Mouse (Mus musculus): ENCODE results near the gene Tnxb.

Tnxb gene

DNA sequence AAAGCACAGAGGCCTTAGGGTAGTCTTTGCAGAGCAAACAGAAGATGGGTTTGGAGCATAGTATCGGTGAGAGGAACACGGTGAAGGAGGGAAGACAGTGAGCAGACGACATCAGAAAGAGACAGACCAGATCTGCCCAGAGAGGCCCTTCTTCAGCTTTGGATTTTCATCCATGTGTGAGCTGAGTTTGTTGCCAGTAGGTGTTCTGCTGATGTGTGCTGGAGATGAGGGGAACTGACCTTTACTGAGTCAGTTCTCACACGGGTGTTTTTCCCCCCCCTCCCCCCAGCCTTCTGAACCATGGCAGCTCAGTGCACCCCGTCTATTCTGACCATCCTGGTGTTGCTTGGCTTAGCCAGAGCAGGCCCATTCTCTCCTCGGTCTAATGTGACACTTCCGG is at the start of gene Tnxb:
Gene Tnxb (plus strand): TSS at position 301 of the 400 bp plus-strand sequence.
- WGBS: 73% methylated on average over 7 of the region's 7 CpGs

DNA sequence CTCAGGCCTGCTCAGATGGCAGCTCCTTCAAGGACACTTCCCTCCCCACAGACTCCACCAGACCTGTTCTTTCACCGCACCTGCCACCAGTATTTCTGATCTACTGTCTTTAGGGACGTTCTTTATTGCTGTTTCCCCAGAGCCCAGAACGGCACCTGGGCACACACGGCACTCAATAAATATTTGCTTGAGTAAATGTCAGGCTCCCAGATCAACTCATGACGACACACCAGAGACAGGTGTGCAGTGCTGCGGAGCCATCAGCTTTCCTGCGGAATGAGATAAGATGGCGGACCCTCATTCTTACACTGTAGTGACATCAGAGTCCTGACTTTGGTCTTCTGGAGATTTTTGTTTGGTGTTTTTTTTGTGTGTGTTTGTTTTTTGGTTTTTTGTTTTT is 49.3 kb upstream of the Tnxb start:
- 93% methylated on average over 8 of the region's 8 CpGs for WGBS

DNA sequence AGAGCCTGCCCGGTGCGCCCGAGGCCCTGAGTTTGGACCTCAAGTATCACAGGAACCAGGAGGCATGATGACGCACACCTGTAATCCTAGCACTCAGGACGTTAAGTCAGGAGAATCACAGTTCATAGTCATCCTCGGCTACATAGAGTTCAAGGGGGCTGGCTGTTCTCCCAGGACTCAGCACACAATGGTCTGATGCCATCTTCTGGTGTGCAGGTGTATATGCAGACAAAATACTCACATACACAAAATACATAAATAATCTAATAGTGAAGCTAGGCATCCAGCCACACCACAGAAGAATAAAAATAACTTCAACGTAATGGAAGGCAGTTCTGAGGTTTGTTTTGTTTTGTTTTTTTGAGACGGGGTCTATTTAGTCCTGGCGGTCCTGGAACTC is 47.2 kb upstream of the Tnxb start:
- 80% methylated on average over 9 of the region's 9 CpGs for WGBS

DNA sequence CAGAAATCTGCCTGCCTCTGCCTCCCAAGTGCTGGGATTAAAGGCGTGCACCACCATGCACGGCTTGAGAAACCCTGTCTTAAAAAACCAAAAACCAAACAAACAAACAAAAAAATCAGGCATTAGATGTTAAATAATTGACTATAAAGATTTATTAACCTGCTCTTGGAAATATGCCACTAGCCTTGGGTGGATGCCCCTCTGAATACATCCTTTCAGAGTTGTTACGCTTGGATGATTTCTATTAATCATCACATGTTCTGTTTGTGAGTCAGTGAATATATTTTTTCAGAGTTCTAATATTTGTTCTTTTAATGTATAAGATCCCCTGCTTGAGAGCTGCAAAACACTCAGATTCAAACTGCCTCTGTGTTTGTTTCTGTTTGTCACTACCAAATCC is 45.4 kb upstream of the Tnxb start:
- WGBS: 91% methylated on average over 3 of the region's 3 CpGs

DNA sequence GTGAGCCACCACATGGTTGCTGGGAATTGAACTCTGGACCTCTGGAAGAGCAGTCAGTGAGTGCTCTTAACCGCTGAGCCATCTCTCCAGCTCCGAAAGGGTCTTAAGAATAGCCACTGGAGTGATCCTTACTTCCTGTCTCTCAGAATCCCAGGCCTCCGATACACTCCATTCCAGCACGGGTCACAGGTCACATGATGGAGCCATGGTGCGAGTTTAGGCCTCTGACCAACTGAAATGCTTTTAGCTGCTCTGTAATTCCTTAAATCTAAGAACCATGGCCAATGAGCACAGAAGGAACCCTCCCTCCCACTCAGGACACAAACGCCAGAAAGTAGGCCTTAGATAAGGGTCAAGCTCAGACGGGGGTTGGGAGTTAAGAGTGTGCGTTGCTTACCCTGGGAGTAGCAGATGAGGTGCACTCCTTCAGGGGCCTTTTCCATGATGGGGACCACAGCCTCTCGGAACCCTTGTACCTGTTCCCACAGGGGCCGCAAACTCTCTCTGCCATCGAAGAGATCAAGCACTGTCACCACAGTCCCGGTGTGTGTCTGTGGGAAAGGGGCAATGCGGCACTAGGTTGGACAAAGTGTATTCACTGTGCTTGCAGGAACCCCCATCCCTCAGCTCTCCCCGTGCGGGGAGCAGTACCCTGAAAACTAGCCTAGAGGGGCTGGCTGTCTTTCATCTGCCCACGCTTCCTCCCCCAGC is 44.1 kb upstream of the Tnxb start:
- WGBS: 43% methylated on average over 16 of the region's 16 CpGs

DNA sequence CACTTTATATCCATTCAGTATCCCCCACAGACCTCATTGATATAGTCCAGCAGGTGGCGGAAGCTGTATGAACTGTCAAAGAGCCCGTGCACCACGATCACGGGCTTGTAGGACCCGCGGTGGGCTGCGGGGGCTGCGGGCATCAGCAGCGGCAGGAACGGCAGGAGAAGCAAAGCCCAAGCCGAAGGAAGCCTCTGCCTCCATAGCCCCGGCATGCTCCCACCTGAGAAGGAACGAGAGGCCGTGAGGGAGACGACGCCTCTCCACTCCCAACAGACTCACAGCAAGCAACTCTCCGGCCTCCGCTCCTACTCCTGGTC is 43.6 kb upstream of the Tnxb start:
- WGBS: 1% methylated on average over 18 of the region's 18 CpGs

DNA sequence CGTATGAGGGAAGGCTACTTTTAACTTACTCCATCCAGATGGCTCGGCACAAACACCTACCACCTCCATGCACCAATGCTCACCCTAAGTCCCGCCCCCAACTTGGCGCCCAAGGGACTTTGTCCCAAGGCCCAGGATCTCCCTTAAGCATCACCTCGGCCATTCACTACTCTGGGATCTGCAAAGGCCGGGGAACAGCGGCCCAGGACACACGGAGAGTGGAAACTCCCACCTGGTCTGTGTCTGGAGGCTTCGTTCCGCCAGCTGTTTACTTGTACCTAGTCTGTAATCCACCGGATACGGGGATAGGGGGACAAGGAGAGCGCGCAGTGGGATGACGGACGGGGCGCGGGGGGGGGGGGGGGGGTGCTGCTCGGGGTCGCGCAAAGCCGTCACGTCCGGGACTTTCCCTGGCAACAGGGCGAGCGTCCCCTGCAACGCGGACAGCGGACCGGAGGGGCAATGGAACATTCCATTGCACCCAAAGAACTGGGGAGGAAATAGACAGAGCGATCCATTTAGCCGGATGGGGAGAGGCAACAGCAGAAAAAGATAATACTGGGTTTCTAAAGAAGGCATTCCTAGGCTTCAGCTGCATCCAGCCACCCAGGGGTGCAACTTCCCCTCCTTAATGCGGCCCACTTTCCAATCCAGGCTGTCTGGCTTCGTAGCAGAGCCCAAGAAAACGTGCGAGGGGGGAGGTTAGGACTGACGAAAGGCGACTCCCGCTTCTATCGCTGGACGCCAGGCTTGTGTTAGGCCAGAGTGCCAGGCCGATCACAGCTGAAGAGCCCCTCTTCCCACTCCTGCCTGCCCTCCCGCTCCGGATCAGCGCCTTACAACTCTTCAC is 43.0 kb upstream of the Tnxb start:
- WGBS: under 1% methylated on average over 45 of the region's 45 CpGs

DNA sequence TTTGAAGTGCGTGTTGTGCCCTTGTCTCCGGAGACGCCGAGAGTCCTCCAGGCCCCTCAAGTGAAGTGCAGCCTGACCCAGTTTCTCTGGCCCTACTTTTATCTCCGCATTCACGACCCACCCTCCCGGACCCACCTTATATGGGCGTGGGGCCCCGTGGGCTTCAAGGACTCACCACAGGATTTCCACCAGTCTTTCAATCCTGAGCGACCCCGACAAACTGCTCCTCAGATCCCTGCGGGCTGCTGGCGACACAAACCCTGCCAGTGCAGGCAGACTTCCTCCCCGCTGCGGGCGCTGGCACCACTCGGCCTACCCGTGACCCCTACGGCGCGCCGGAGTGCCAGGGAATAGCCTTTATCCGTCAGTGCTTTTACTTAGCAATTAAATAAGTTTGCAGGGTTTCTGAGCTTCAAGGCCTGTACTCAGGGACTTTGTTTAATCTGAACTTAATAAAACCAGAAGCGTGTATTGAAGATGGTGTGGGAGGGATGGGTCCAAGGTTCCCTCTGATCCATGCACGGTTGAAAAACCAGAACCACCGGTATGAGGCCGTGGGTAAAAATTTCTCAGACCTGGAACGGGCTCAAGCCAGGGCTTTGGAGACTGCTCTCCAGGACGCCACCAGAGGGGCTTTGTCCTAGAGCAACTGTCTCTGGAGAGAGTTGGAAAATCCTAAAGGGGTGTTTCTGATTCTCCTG is 42.2 kb upstream of the Tnxb start, which contains the start of gene Ppt2:
Gene Ppt2 (minus strand): TSS at position 568 of the 701 bp plus-strand sequence.
- 1% methylated on average over 29 of the region's 29 CpGs for WGBS

DNA sequence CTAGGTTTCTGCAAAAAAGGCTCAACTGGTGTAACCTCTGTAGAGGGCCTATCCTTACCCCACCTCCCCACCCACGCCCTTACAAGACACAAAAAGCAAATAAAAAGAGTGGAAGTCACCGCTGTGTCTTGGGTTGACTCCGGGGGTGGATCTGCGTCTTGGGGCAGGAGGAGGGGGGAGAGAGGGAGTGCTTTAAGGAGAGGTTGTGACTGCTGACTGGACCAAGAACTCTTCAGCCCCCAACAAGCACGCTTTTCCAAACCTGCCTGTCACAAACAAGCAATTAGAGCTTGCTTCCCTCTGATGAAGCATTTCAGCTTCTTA is 41.7 kb upstream of the Tnxb start:
- WGBS: 30% methylated on average over 5 of the region's 5 CpGs

DNA sequence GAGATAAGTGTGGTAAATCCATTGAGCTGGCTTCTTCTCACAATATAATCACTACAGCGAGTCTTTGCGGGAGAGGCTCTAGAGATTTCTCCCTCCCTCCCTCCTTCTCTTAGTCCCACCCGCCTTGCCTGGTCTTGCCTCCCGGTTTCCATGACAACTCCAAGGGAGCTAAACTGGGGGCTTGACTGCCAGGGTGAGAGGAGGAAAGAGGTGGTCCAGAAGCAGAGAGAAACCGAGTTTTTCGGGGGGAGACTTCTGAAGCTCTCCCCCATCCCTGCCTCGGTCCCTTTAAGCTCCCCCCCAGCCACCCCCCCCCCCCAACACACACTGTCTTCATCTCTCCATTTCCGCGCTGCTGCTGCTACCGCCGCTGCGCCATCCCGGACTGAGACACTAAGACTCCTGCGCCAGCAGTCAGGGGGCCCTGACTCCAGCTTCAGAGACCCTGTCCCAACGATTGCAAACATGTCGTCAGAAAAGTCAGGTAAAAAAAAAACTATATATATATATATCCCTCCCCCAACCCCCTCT is 41.0 kb upstream of the Tnxb start, which contains the start of gene Prrt1:
Gene Prrt1 (plus strand): TSS at position 313 of the 531 bp plus-strand sequence.
- 14% methylated on average over 16 of the region's 16 CpGs for WGBS

DNA sequence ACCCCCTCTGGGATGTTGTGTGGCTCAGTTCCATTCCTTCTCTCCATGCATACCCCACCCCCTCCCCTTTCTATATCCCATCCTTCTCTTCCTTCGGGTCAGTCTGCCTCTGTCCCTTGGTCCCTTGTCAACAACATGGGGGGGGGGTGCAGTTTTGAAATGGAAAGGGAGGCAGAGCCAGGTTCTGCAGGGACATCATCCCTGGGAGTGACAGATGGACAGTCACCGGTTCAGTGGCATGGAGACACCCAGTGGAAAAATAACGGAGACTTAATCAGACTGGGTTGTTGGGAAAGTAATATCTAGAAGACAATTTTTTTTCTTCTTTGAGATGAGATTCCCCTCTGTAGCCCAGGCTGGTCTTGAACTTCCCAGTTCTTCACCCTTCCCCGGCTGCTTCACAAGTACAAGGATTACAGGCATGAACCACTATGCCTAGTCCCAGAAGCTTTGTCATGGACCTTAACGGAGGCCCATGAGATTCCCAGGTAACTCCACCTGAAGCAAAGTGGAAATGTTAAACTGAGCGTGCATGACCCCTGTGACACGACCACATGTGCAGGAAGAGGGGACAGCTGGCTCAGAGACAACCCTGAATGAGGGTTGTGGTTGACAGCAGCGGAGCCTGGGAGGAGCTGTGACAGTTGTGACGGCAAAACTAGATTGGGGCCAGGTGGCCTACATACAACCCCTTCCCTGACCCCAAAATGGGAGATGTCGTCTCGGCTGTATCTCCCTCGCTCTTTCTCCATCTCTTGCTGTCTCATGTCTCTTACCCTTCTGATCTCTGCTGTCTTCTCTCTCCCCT is 40.3 kb upstream of the Tnxb start:
- 24% methylated on average over 12 of the region's 12 CpGs for WGBS

DNA sequence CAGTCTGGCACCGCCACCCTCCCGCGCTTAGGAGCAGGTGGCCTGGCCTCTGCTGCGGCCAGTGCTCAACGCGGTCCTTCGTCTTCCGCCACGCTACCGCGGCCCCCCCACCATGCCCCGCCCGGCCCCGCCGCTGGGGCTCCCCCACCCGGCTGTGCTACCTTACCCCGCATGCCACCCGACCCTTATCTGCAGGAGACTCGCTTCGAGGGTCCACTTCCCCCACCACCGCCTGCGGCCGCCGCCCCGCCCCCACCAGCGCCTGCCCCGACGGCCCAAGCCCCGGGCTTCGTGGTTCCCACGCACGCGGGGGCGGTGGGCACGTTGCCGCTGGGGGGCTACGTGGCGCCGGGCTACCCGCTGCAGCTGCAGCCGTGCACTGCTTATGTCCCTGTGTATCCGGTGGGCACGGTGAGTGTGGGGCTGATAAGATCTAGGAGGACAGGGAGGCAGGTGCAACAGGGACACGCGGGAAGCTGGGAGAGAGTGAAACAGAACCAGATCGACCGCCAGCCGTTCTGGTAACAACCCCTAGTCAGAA is 39.5 kb upstream of the Tnxb start:
- 4% methylated on average over 48 of the region's 48 CpGs for WGBS

DNA sequence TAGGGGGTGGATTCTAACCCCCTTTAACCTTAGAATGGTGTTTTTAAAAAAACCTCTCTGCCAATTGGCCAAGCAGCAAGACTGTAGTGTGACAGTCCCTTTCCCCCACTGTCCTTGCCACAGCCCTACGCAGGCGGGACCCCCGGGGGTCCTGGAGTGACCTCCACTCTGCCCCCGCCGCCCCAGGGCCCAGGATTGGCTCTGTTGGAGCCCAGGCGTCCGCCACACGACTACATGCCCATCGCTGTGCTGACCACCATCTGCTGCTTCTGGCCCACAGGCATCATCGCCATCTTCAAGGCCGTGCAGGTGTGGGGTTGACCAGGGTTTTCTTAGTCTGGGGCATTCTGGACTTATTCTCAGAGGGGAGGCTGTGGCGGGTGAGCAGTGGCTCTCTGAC is 38.7 kb upstream of the Tnxb start:
- 24% methylated on average over 12 of the region's 12 CpGs for WGBS

DNA sequence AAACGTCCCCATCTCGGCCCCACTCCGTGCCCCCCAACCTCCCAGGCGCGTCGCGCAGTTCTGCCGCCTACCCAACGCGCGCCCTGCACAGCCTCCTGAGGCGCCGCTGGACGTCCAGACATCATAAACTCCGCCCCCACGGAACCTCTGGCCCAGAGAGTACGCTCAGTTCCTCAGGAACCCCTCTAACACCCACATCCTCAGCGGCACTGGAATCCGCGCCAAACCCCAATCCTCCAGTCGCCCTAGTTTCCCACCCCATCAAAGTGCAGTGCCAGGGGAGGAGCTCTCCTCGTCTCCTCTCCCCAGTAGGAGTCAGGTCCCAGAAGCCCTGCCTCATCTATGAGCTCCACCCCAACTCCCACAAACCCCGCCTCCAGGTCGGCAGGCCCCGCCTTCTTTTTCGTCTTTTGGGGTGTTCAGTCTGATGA is 38.1 kb upstream of the Tnxb start:
- 4% methylated on average over 26 of the region's 26 CpGs for WGBS

DNA sequence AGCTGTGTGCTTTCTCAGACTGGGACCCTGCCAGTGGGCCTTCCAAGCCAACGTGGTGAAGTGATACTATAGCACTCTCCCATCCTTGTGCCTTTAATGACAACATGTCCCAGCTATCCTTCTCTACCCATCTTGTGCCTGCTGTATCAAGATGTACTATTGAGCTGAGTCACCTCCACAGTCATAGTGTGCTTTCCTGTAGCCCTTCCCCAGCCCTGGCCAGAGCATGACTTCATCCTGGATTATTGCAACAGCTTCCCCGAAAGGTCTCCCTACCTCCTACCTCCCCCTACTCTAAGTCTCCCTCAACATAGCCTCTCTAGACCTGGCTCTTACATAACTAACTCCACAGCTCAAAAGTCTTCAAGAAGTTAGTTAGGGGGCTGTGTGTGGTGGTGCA is 34.7 kb upstream of the Tnxb start:
- WGBS: 55% methylated on average over 2 of the region's 2 CpGs

DNA sequence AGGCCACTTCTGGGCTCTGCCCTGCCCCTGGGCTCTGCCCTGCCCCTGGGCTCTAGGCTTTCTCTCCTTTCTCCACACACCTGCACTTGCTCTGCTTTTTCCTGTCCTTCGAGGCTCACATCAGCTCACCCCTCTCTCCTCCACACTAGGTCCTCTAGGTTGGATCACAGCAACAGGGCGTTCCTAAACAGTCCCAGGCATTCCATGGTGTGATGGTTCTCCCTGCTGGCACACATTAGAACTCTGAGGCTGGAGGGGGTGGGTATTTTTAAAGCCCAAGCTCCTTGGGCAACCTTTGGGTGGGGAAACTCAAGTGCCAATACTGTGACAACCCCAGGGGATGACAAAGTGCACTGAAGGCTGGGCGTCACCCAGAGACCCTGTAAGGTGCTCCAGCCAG is 32.9 kb upstream of the Tnxb start:
- WGBS: 60% methylated on average over 3 of the region's 3 CpGs

DNA sequence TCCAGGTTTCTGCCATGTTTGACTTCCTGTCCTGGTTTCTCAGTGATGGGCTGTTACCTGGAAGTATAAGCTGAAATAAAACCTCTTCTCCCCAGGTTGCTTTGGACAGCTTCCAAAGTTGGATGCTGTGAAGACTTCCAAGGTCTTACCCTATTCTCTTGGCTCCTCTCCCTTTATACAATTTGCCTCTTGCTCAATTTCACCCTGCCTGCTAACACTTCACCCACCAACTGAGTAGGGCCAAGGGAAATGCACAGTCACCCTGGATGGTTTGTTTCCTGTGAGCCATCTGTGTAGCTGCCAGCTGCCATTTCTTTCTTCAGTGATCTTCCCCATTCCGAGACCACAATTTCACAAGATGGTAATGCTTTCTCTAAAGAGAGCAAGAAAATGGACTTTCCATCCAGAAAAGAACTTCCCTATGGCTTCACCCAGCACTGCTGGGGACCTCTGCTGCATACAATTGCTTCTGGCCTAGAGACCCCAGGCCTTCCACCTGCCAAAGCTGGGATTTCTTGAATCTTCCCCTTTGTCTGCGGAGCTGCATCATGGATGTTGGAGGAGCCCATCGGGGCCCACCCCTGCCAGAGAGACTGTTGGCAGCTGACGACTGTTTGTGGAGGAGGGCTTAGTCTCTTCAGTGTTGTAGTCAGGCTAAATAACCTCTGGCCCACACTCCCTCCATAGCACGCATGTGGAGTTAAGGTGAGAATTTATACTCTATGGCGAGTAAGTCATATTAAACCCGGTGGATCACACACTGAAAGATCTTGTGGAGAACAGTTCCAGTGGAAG is 30.7 kb upstream of the Tnxb start:
- WGBS: 78% methylated on average over 7 of the region's 7 CpGs

DNA sequence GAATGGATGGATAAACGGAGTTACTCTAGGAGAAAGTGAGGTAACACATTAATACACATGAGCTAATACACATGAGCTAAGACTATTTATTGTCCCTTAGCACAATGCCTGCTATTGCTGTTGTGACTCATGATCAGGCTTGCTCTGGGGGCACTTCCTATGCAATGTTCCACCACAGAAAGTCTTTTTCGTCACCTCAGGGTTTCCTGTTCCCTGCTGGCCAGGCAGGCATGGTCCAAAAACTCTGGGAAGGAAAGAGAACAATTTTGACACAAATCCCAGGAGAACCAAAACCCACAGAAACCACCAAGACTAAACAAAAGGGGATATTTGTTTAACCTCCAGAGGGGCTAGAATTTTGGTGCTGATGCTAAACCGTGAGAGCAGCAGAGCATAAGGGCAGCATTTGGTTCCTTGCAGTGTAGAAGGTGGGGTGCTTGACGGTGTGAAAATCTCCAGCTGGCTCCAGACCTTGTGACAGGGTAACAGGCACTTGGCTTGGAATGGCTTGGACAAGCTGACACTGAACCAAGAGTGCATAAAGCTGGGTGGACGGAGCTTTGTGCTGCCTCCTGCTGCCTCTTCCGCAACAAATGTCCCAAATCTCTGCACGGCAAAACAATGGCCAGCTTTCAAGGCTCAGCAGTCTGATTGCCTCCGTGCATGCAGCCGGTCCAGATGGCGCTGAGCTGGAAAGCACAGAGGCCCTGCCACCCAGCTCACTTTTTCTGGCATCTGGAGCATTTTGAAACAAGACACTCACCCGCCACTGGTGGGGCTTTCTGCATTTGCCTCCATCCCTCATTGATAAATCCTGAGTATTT is 29.3 kb upstream of the Tnxb start:
- WGBS: 15% methylated on average over 11 of the region's 11 CpGs

DNA sequence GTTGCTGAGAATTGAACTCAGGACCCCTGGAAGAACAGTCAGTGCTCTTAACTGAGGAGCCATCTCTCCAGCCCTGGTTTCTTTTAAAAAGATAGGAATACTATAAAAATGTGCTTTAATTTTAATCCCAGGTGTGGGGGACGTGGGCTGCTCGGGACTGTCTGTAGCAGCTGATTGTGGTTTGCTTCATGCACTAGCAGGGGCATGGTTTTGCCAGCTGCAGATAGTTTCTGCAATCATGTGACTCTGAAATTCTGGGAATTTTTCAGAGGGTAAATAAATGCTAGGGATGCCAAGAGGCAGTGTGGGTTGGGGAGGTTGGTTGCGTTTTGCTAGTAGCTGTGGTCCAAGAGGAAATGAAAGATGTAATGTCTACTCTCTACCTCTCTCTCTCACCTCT is 28.4 kb upstream of the Tnxb start:
- WGBS: 80% methylated on average over 3 of the region's 3 CpGs

DNA sequence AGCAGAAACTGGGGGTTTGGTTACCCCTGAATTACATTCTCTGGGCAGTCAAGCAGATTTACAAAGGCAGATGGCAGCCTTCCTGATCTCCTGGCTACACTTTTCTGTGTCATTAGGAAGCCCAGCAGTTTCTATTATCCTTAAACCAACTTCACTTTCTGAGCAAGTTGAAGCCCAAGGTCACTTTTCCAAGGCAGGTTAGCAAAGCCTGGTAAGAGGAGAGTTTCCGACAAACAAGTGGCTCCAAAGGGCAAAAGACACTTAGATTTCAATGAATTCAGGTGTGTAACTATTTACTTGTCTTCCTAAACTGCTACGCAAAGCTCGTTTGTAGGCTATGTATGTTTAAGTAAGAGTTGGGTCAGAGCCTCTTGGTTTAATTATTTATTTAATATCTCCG is 27.0 kb upstream of the Tnxb start:
- 86% methylated on average over 4 of the region's 4 CpGs for WGBS

Measured in cerebral cortex, adult 2 months (tissue).